Mouse (Mus musculus): ENCODE data around the gene Dagla.
A peak's percentile ranks its signal among the peaks of the same experiment; 100 is the strongest.

- TF ChIP-seq EP300 (IDR thresholded peaks at IDR 0.05; ENCODE audit: insufficient read depth, low read depth, low read length) (no peak), POLR2A (IDR thresholded peaks at IDR 0.05; ENCODE audit: insufficient read depth, low read depth, low read length) (peak; percentile 90), CTCF (IDR thresholded peaks at IDR 0.05) (no peak)
These were observed 100.6 kb downstream of the Dagla start, which contains the start of the genes Tmem258 and Fen1 for GRCm38 (mm10) chr19:10203848-10204615.

Measured in heart, adult 2 months (tissue).